Mouse (Mus musculus) heart, embryonic 16.5 days (tissue): ENCODE results near the gene Cpeb1. TPM values are rescaled to one million over a fixed set of nuclear protein-coding genes. Genes with fewer than 3 reads are reported as not detected.

Experiments used
- ATAC-seq: fragments of 200-750 bp; cut with Nextera tagmentation; replicated peaks from 2 replicates; pipeline ENCODE4 v1.8.0; 2017; ENCODE audit warnings: moderate number of reproducible peaks; ENCODE audit not compliant: insufficient read depth, low FRiP score; ENCODE audit errors: extremely low read depth
- H3K27ac ChIP-seq: fragments of 300-500 bp; sonication (generic); 2 replicates; pipeline ENCODE4 v1.5.1; 2014; ENCODE audit warnings: mild to moderate bottlenecking, low read length, control low read depth, moderate library complexity
- H3K27me3 ChIP-seq: fragments of 300-500 bp; sonication (generic); 2 replicates; pipeline ENCODE4 v1.6.1; 2014; ENCODE audit warnings: low read length, mixed read lengths; ENCODE audit not compliant: control insufficient read depth, insufficient read depth
- H3K36me3 ChIP-seq: fragments of 300-500 bp; sonication (generic); 2 replicates; pipeline ENCODE4 v1.6.1; 2014; ENCODE audit not compliant: control insufficient read depth, insufficient read depth
- H3K4me1 ChIP-seq: fragments of 300-500 bp; sonication (generic); 2 replicates; pipeline ENCODE4 v1.6.1; 2014; ENCODE audit warnings: low read length, mixed read lengths; ENCODE audit not compliant: control insufficient read depth, insufficient read depth
- H3K4me2 ChIP-seq: fragments of 300-500 bp; sonication (generic); 2 replicates; pipeline ENCODE4 v1.6.1; 2014; ENCODE audit warnings: low read depth, mild to moderate bottlenecking, control low read depth, low read length
- H3K4me3 ChIP-seq: fragments of 300-500 bp; sonication (generic); 2 replicates; pipeline ENCODE4 v1.5.1; 2014; ENCODE audit warnings: mild to moderate bottlenecking, control low read depth, low read length
- H3K9ac ChIP-seq: fragments of 300-500 bp; sonication (generic); 2 replicates; pipeline ENCODE4 v1.6.1; 2014; ENCODE audit warnings: low read length, control low read depth
- H3K9me3 ChIP-seq: fragments of 300-500 bp; sonication (generic); replicated peaks from 2 replicates; pipeline ENCODE4 v1.6.1; 2016; ENCODE audit warnings: low read length; ENCODE audit not compliant: control insufficient read depth
- WGBS: fragments of 180-500 bp; shearing (Covaris S2); extraction: QIAGEN DNeasy Blood & Tissue Kit; methylation state at CpG from one replicate; pipeline ENCODE4 v1.1.7; 2014; 5-methylcytosine and 5-hydroxymethylcytosine counted together
- polyA plus RNA-seq: library from polyadenylated mRNA; unstranded; fragments of >200 nt; fragmentation: Nextera tagmentation; extraction: Ambion mirVana; gene quantifications from 2 replicates; pipeline ENCODE4 v1.2.1, GENCODE M21; 2015

Cpeb1 gene
- polyA plus RNA-seq, 1 experiment from 2014 or later: 5.0 TPM

GRCm38 (mm10) chr7:81355746-81356145 is 99.5 kb downstream of the Cpeb1 start:
- Histone ChIP-seq H3K4me1 (no peaks in the 10 kb centered on the region), H3K9me3 (no peaks in the 10 kb centered on the region), H3K27ac (no peak overlapping the region), H3K4me3 (no peak overlapping the region), H3K9ac (no peak overlapping the region), H3K27me3 (no peaks in the 10 kb centered on the region), H3K4me2 (no peak overlapping the region), H3K36me3 (no peaks in the 10 kb centered on the region)
- WGBS: 82% methylated on average over 7 of the region's 7 CpGs
- no peak for ATAC-seq

GRCm38 (mm10) chr7:81351826-81352225 is 103.4 kb downstream of the Cpeb1 start:
- no peaks in the 10 kb centered on the region for H3K4me1 ChIP-seq
- WGBS: 66% methylated on average over 4 of the region's 4 CpGs

DNA sequence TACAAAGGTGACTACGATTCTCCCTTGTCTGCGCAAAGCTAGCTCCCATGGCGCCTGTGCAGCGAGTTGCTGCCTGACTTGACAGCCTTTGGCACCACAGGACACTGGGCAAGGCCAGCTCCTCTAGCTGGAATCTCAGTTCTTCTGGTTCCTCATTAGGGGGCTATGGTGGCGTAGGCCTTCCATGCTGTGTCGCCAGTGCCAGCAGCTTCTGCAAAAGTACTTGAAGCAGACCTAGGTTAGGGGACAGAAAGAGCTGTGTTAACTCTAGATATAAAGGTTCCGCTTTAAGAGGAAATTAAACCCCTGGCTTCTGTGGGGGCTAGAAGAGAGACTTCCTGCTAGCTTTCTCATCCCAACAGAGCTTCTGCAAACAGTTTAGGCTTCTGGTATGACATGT is 107.1 kb downstream of the Cpeb1 start:
- Histone ChIP-seq H3K36me3 (peaks cover 3% of the 10 kb centered on the region; the same call in 1 of the 2 replicates), H3K27ac (no peak overlapping the region), H3K4me1 (peaks cover 11% of the 10 kb centered on the region), H3K27me3 (no peaks in the 10 kb centered on the region), H3K4me3 (no peak overlapping the region), H3K9me3 (no peaks in the 10 kb centered on the region), H3K4me2 (no peak overlapping the region), H3K9ac (no peak overlapping the region)
- no peak for ATAC-seq
- 62% methylated on average over 7 of the region's 7 CpGs for WGBS

More at GRCm38 (mm10) chr7:81351826-81352225, 103.4 kb downstream of the Cpeb1 start:
- H3K27me3 ChIP-seq: no peaks in the 10 kb centered on the region
- no peak overlapping the region for H3K4me2 ChIP-seq
- 0 out of 2 replicates have a peak, but pooled peaks have one; percentile 62 for ATAC-seq
- H3K4me3 ChIP-seq: no peak overlapping the region
- no peak overlapping the region for H3K27ac ChIP-seq
- H3K9ac ChIP-seq: no peak overlapping the region
- H3K9me3 ChIP-seq: no peaks in the 10 kb centered on the region
- H3K36me3 ChIP-seq: no peaks in the 10 kb centered on the region

GRCm38 (mm10) chr7:81345447-81346170 is 109.7 kb downstream of the Cpeb1 start:
- H3K36me3 ChIP-seq: peaks cover 17% of the 10 kb centered on the region
- WGBS: 60% methylated on average over 15 of the region's 15 CpGs
- no peaks in the 10 kb centered on the region for H3K27me3 ChIP-seq
- peaks cover 21% of the 10 kb centered on the region for H3K4me1 ChIP-seq
- H3K27ac ChIP-seq: peak overlapping the region; percentile 43; the same call in 1 of the 2 replicates
- peak overlapping the region; percentile 68 for H3K9ac ChIP-seq
- H3K4me2 ChIP-seq: peak overlapping the region; percentile 62
- peak overlapping the region; percentile 98 for H3K4me3 ChIP-seq
- ATAC-seq: no peak; the same call in 1 of the 2 replicates
- no peaks in the 10 kb centered on the region for H3K9me3 ChIP-seq

GRCm38 (mm10) chr7:81344544-81345446 is 110.5 kb downstream of the Cpeb1 start, which contains the start of gene Rps17:
Gene Rps17 (minus strand): TSS chr7:81345254.
- Histone ChIP-seq H3K9me3 (no peaks in the 10 kb centered on the region), H3K4me1 (peaks cover 21% of the 10 kb centered on the region), H3K27me3 (no peaks in the 10 kb centered on the region), H3K9ac (peak within 1 kb of the TSS; percentile 99), H3K4me2 (peak within 1 kb of the TSS; percentile 90), H3K27ac (peak within 1 kb of the TSS; percentile 87), H3K36me3 (peaks cover 23% of the 10 kb centered on the region), H3K4me3 (peak within 1 kb of the TSS; percentile 98)
- ATAC-seq: peak; percentile 89
- under 1% methylated on average over 85 of the region's 85 CpGs for WGBS

DNA sequence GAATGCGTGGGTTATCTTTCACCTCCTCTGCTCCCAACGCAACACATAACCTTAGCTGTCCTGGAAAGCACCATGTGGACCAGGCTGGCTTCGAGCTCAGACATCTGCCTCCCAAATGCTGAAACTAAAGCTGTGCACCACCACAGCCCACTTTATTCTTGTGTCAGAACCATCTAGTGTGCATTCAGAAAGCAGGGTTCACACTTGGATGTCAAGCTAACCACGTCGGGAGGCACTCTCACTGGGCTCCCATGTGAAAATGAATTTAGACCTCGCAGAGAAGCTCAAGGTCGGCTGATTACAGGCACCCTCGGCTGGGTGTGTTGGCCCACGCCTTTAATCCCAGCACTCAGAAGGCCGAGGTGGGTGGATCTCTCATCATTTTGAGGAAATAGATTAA is 111.4 kb downstream of the Cpeb1 start:
- H3K27ac ChIP-seq: peak overlapping the region; percentile 87; the same call in 1 of the 2 replicates
- no peak for ATAC-seq

DNA sequence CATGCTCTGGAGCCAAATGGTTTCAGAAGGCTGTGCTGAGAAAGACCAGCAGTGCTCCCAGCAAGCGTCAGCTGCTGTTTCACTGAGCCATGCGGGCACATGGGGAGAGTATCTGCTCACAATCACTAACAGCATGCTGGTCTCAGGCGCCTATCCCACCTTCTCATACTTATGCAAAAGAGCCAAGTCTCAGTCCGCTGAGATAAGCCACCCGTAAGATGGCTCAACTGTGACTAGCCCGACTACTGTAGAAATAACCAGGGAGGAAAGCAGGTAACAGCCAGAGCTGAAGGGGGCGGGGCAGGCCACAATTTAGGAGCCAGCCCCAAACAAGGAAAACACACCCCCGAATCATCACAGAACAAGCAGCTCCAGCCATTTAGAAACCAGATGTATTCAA is 111.9 kb downstream of the Cpeb1 start:
- H3K4me2 ChIP-seq: peak overlapping the region; percentile 90

More for the DNA sequence above, 111.4 kb downstream of the Cpeb1 start:
- Histone ChIP-seq H3K36me3 (peaks cover 29% of the 10 kb centered on the region), H3K27me3 (no peaks in the 10 kb centered on the region), H3K9me3 (no peaks in the 10 kb centered on the region), H3K4me3 (peak overlapping the region; percentile 98), H3K9ac (peak overlapping the region; percentile 99), H3K4me1 (peaks cover 21% of the 10 kb centered on the region), H3K4me2 (peak overlapping the region; percentile 90)
- WGBS: 6% methylated on average over 10 of the region's 10 CpGs

GRCm38 (mm10) chr7:81342356-81343094 is 112.7 kb downstream of the Cpeb1 start:
- H3K36me3 ChIP-seq: peaks cover 36% of the 10 kb centered on the region

More for the DNA sequence above, 111.9 kb downstream of the Cpeb1 start:
- whole genome bisulfite sequencing: 16% methylated on average over 8 of the region's 8 CpGs
- Histone ChIP-seq H3K4me1 (peaks cover 21% of the 10 kb centered on the region), H3K9me3 (no peaks in the 10 kb centered on the region), H3K9ac (peak overlapping the region; percentile 99), H3K27ac (no peak overlapping the region), H3K4me3 (peak overlapping the region; percentile 98), H3K36me3 (peaks cover 31% of the 10 kb centered on the region), H3K27me3 (no peaks in the 10 kb centered on the region)
- ATAC-seq: no peak

More at GRCm38 (mm10) chr7:81342356-81343094, 112.7 kb downstream of the Cpeb1 start:
- Histone ChIP-seq H3K27me3 (no peaks in the 10 kb centered on the region), H3K9me3 (no peaks in the 10 kb centered on the region), H3K4me2 (peak overlapping the region; percentile 90), H3K4me1 (peaks cover 21% of the 10 kb centered on the region), H3K27ac (no peak overlapping the region), H3K4me3 (peak overlapping the region; percentile 98), H3K9ac (peak overlapping the region; percentile 99)
- no peak for ATAC-seq
- WGBS: 55% methylated on average over 8 of the region's 8 CpGs
